Mouse (Mus musculus): Measurements from ENCODE around the gene Cyp3a44. TPM values are rescaled to one million over a fixed set of nuclear protein-coding genes. Genes with fewer than 3 reads are reported as not detected.
"Not testable (repeated sequence)": the region's sequence is repeated elsewhere in the genome, so short reads cannot be mapped to it uniquely, and the experiment has no call there.

The Cyp3a44 gene
- polyA plus RNA-seq (2016; fragmentation: Nextera tagmentation; extraction: Ambion mirVana): not detected in 2 replicates

DNA sequence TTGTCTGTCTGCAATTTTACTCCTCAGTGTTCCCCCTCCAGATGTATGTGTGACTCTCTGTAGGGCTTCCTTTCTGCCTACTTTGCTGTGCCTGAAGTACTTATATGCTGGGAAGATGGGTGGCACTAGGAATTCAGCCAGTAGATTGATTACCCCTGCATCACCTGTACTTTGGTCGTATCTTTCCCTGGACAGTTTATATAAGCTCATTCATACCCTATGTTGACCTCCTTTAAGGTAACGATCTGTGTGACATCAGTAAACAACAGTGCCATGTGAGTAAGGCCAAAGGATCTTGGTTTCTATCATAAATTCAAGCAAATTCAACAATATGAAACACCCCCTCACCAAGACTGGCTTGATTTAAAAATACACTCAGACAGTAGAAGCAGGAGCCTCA lies at the start of gene Cyp3a44:
Cyp3a44 (minus strand) TSS at position 79 of the 400 bp plus-strand sequence.
- not testable (repeated sequence) for H3K4me3 ChIP-seq; H3K4me1 ChIP-seq; H3K27me3 ChIP-seq (replicated peaks; ENCODE audit: low read depth, poor library complexity, severe bottlenecking); H3K27ac ChIP-seq (replicated peaks); DNase-seq (ENCODE audit: low spot score); H3K36me3 ChIP-seq (replicated peaks)
- H3K9me3 ChIP-seq: peaks cover 48% of the 10 kb centered on the region
- WGBS: 77% methylated on average over 2 of the region's 2 CpGs

DNA sequence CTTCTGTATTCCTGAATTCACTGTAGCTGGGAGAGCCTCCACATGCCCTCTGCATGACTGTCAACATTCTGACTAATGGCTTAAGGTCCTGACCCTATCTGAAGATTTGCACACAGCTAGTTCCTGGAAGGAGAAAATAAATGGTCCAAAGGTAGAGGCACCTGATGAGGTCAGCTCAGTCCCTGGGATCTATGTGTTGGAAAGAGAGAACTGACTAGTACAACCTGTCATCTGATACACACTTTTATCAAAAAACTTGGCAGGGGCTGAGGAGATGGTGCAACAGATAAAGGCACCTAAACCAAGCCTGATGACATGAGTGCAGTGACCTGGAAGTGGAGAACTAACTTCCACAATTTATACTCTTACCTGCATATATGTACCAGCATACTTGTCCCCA lies 5.4 kb downstream of the Cyp3a44 start:
- not testable (repeated sequence) for H3K36me3 ChIP-seq (replicated peaks); H3K27me3 ChIP-seq (replicated peaks; ENCODE audit: low read depth, poor library complexity, severe bottlenecking); H3K4me3 ChIP-seq; DNase-seq (ENCODE audit: low spot score); H3K4me1 ChIP-seq; H3K27ac ChIP-seq (replicated peaks)
- peaks cover 62% of the 10 kb centered on the region for H3K9me3 ChIP-seq

DNA sequence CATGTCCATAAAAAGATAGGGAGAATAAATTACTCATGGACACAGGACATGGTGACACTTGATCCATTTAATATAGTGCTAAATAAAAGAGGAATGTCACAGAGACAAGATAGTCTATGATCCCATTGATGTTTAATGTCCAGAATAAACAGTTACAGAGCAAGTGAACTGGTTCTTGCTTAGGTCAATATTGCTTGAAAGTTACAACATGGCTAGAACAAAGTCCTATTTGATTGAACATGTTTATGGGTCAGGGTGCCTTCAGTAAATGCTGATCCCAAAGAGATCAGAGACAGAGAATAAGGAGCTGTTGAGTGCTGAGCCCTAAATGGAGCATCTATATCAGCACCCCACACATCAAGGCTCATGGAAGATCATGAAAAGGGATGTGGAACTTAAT lies 12.4 kb downstream of the Cyp3a44 start:
- not testable (repeated sequence) for H3K4me3 ChIP-seq; H3K36me3 ChIP-seq (replicated peaks); H3K27ac ChIP-seq (replicated peaks); H3K27me3 ChIP-seq (replicated peaks; ENCODE audit: low read depth, poor library complexity, severe bottlenecking); H3K4me1 ChIP-seq; DNase-seq (ENCODE audit: low spot score)
- H3K9me3 ChIP-seq: peaks cover 44% of the 10 kb centered on the region

DNA sequence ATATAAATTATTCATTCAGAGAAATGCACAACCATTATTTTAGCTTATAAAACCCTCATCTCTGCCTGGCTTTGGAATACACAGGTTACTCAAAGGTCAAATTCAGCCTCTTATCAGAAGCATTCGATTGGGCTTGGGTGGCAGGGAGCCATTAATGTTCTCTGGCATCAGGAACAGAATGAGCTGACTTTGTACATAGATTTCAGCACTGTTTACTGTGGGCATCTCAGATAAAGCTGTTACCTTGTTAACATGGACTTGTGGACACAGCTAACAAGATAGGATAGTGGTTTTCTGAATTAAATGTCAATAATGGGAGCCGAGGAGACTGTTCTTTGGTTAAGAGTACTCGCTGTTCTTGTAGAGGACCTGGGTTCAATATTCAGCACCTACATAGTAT lies 68.2 kb downstream of the Cyp3a44 start:
- H3K4me1 ChIP-seq; H3K27me3 ChIP-seq (replicated peaks; ENCODE audit: low read depth, poor library complexity, severe bottlenecking); H3K4me3 ChIP-seq; H3K36me3 ChIP-seq (replicated peaks); H3K27ac ChIP-seq (replicated peaks); DNase-seq (ENCODE audit: low spot score): not testable (repeated sequence)
- WGBS: 71% methylated on average over 3 of the region's 3 CpGs
- H3K9me3 ChIP-seq: peaks cover 36% of the 10 kb centered on the region

Other genes starting within 250 kb of the Cyp3a44 start
- not detected in 2 replicates for gene Cyp3a41b, start 221.1 kb downstream of the Cyp3a44 start, polyA plus RNA-seq (2016; fragmentation: Nextera tagmentation; extraction: Ambion mirVana)
- gene Cyp3a41a, start 85.7 kb downstream of the Cyp3a44 start, polyA plus RNA-seq (2016; fragmentation: Nextera tagmentation; extraction: Ambion mirVana): not detected in 2 replicates
- not detected in 2 replicates for gene Cyp3a11, start 74.1 kb upstream of the Cyp3a44 start, polyA plus RNA-seq (2016; fragmentation: Nextera tagmentation; extraction: Ambion mirVana)
- not detected in 2 replicates for gene Cyp3a25, start 203.7 kb upstream of the Cyp3a44 start, polyA plus RNA-seq (2016; fragmentation: Nextera tagmentation; extraction: Ambion mirVana)